Mouse (Mus musculus): Measurements from ENCODE around the gene Mtfmt. TPM values are rescaled to one million over a fixed set of nuclear protein-coding genes. Genes with fewer than 3 reads are reported as not detected.

Gene Mtfmt
- total RNA-seq, 2 experiments from 2014 or later, result 19.3 to 21.3 TPM

- DNase-seq (ENCODE audit: low spot score in 2 of 2), result no peak
Observed at GRCm38 (mm10) chr9:65424393-65424792, 11.2 kb upstream of the Mtfmt start.

GRCm38 (mm10) chr9:65427511-65427910 is 8.1 kb upstream of the Mtfmt start:
- no peak for DNase-seq (ENCODE audit: low spot score in 2 of 2)

GRCm38 (mm10) chr9:65428003-65428402 is 7.6 kb upstream of the Mtfmt start:
- no peak for DNase-seq (ENCODE audit: low spot score in 2 of 2)

GRCm38 (mm10) chr9:65430401-65430800 is 5.2 kb upstream of the Mtfmt start:
- DNase-seq (ENCODE audit: low spot score in 2 of 2), result no peak

GRCm38 (mm10) chr9:65430921-65431320 is 4.7 kb upstream of the Mtfmt start:
- DNase-seq (ENCODE audit: low spot score in 2 of 2), result no peak

- DNase-seq (ENCODE audit: low spot score in 2 of 2), result peak; percentile 93 to 95
Observed at GRCm38 (mm10) chr9:65432236-65432635, 3.3 kb upstream of the Mtfmt start.

- peak; percentile 49 to 57 for DNase-seq (ENCODE audit: low spot score in 2 of 2)
Observed at GRCm38 (mm10) chr9:65434140-65434539, 1.4 kb upstream of the Mtfmt start.

- DNase-seq (ENCODE audit: low spot score in 2 of 2), result no peak
Observed at GRCm38 (mm10) chr9:65435211-65435610, 371 bp upstream of the Mtfmt start.

GRCm38 (mm10) chr9:65444692-65445091 is 9.1 kb downstream of the Mtfmt start:
- no peak for DNase-seq (ENCODE audit: low spot score in 2 of 2)

- no peak for DNase-seq (ENCODE audit: low spot score in 2 of 2)
Observed at GRCm38 (mm10) chr9:65447951-65448350, 12.4 kb downstream of the Mtfmt start.

- DNase-seq (ENCODE audit: low spot score in 2 of 2), result no peak
Observed at GRCm38 (mm10) chr9:65458975-65459374, 23.4 kb downstream of the Mtfmt start.

- DNase-seq (ENCODE audit: low spot score in 2 of 2), result peak in 1 of 2 experiments; percentile 14
Observed at GRCm38 (mm10) chr9:65460198-65460597, 24.6 kb downstream of the Mtfmt start.

GRCm38 (mm10) chr9:65460732-65461442 is 25.3 kb downstream of the Mtfmt start, which contains the start of gene Spg21:
Gene Spg21 (plus strand): TSS chr9:65460947.
- peak; percentile 98 to 99 for DNase-seq (ENCODE audit: low spot score in 2 of 2)

GRCm38 (mm10) chr9:65462544-65462943 is 27.0 kb downstream of the Mtfmt start:
- DNase-seq (ENCODE audit: low spot score in 2 of 2), result no peak

GRCm38 (mm10) chr9:65464161-65464560 is 28.6 kb downstream of the Mtfmt start:
- DNase-seq (ENCODE audit: low spot score in 2 of 2), result peak; percentile 12 to 16

GRCm38 (mm10) chr9:65465241-65465640 is 29.7 kb downstream of the Mtfmt start:
- no peak for DNase-seq (ENCODE audit: low spot score in 2 of 2)

- no peak for DNase-seq (ENCODE audit: low spot score in 2 of 2)
Observed at GRCm38 (mm10) chr9:65467686-65468085, 32.1 kb downstream of the Mtfmt start.

- no peak for DNase-seq (ENCODE audit: low spot score in 2 of 2)
Observed at GRCm38 (mm10) chr9:65472769-65473168, 37.2 kb downstream of the Mtfmt start.

- DNase-seq (ENCODE audit: low spot score in 2 of 2), result no peak
Observed at GRCm38 (mm10) chr9:65479158-65479557, 43.6 kb downstream of the Mtfmt start.

- no peak for DNase-seq (ENCODE audit: low spot score in 2 of 2)
Observed at GRCm38 (mm10) chr9:65480071-65480470, 44.5 kb downstream of the Mtfmt start.

GRCm38 (mm10) chr9:65491476-65491875 is 55.9 kb downstream of the Mtfmt start:
- no peak for DNase-seq (ENCODE audit: low spot score in 2 of 2)

- no peak for DNase-seq (ENCODE audit: low spot score in 2 of 2)
Observed at GRCm38 (mm10) chr9:65492351-65492750, 56.8 kb downstream of the Mtfmt start.

- no peak for DNase-seq (ENCODE audit: low spot score in 2 of 2)
Observed at GRCm38 (mm10) chr9:65492851-65493250, 57.3 kb downstream of the Mtfmt start.
